Mouse (Mus musculus) adrenal gland, adult (tissue): ENCODE data around the gene Ryr3.
A peak's percentile ranks its signal among the peaks of the same experiment; 100 is the strongest.

Experiments
- DNase-seq, 2 experiments: peaks; one replicate each; pipeline ENCODE4 v3.0.0; 2022 to 2023; ENCODE audit warnings: low spot score in 1 of 2; ENCODE audit not compliant: inconsistent age in 2 of 2

The Ryr3 gene

GRCm38 (mm10) chr2:112676721-112677120, 540.2 kb downstream of the Ryr3 start:
- peak; percentile 48 to 55 for DNase-seq

- no peak for DNase-seq
Measured at GRCm38 (mm10) chr2:112676175-112676574, 540.7 kb downstream of the Ryr3 start.

GRCm38 (mm10) chr2:112669461-112669860, 547.4 kb downstream of the Ryr3 start:
- DNase-seq, result no peak

GRCm38 (mm10) chr2:112656131-112656530, 560.8 kb downstream of the Ryr3 start:
- no peak for DNase-seq

- DNase-seq, result no peak
Measured at GRCm38 (mm10) chr2:112653836-112654235, 563.1 kb downstream of the Ryr3 start.

- DNase-seq, result no peak
Measured at GRCm38 (mm10) chr2:112637206-112637605, 579.7 kb downstream of the Ryr3 start.

- DNase-seq, result no peak
Measured at GRCm38 (mm10) chr2:112632536-112632935, 584.4 kb downstream of the Ryr3 start.

GRCm38 (mm10) chr2:112630669-112631068, 586.2 kb downstream of the Ryr3 start:
- DNase-seq, result no peak

- DNase-seq, result no peak
Measured at GRCm38 (mm10) chr2:112625156-112625555, 591.7 kb downstream of the Ryr3 start.

- no peak for DNase-seq
Measured at GRCm38 (mm10) chr2:112617206-112617605, 599.7 kb downstream of the Ryr3 start.

GRCm38 (mm10) chr2:112614375-112614774, 602.5 kb downstream of the Ryr3 start:
- DNase-seq, result no peak

- DNase-seq, result peak in 1 of 2 experiments; percentile 62
Measured at GRCm38 (mm10) chr2:112612628-112613027, 604.3 kb downstream of the Ryr3 start.

GRCm38 (mm10) chr2:112606536-112606935, 610.4 kb downstream of the Ryr3 start:
- no peak for DNase-seq

GRCm38 (mm10) chr2:112602487-112602886, 614.4 kb downstream of the Ryr3 start:
- no peak for DNase-seq

- no peak for DNase-seq
Measured at GRCm38 (mm10) chr2:112600222-112600621, 616.7 kb downstream of the Ryr3 start.

- no peak for DNase-seq
Measured at GRCm38 (mm10) chr2:112597064-112597463, 619.8 kb downstream of the Ryr3 start.

GRCm38 (mm10) chr2:112596415-112596814, 620.5 kb downstream of the Ryr3 start:
- peak in 1 of 2 experiments; percentile 20 for DNase-seq

- DNase-seq, result no peak
Measured at GRCm38 (mm10) chr2:112595807-112596206, 621.1 kb downstream of the Ryr3 start.

GRCm38 (mm10) chr2:112593781-112594180, 623.1 kb downstream of the Ryr3 start:
- DNase-seq, result no peak

- DNase-seq, result no peak
Measured at GRCm38 (mm10) chr2:112593322-112593721, 623.6 kb downstream of the Ryr3 start.

- DNase-seq, result peak; percentile 46 to 77
Measured at GRCm38 (mm10) chr2:112591451-112591871, 625.4 kb downstream of the Ryr3 start.

- peak in 1 of 2 experiments; percentile 65 for DNase-seq
Measured at GRCm38 (mm10) chr2:112590985-112591384, 625.9 kb downstream of the Ryr3 start.
